Mouse (Mus musculus): ENCODE results near the gene Abhd11.

- TF ChIP-seq CTCF (IDR thresholded peaks at IDR 0.05; ENCODE audit: low read depth, low read length) (no peak), POLR2A (IDR thresholded peaks at IDR 0.05; ENCODE audit: borderline replicate concordance, low read depth, low read length) (no peak)
Observed at GRCm38 (mm10) chr5:134989741-134990140, 19.2 kb upstream of the Abhd11 start.
